Mouse (Mus musculus): ENCODE measurements around the gene Sdcbp2. TPM values are rescaled to one million over a fixed set of nuclear protein-coding genes. Genes with fewer than 3 reads are reported as not detected.

Sdcbp2 gene
- polyA plus RNA-seq, 1 experiment from 2014 or later = 1.4 TPM

GRCm38 (mm10) chr2:151575699-151576389 lies 3.4 kb downstream of the Sdcbp2 start:
- ATAC-seq (ENCODE audit: insufficient read depth, low FRiP score, low TSS enrichment) (peak; percentile 93), DNase-seq (ENCODE audit: low spot score) (peak; percentile 87)
- no peaks in the 10 kb centered on the region for H3K36me3 ChIP-seq (ENCODE audit: control insufficient read depth, insufficient read depth, low read length)
- peak overlapping the region; percentile 38 for H3K4me2 ChIP-seq (ENCODE audit: low read depth)
- no peaks in the 10 kb centered on the region for H3K9me3 ChIP-seq (ENCODE audit: control insufficient read depth, low read length)
- no peaks in the 10 kb centered on the region for H3K27me3 ChIP-seq (ENCODE audit: control insufficient read depth, insufficient read depth, low read length)
- no peaks in the 10 kb centered on the region for H3K4me1 ChIP-seq (ENCODE audit: control insufficient read depth, insufficient read depth, low read length)
- H3K9ac ChIP-seq (ENCODE audit: low read length) = peak overlapping the region; percentile 24
- peak overlapping the region; percentile 31; the same call in 1 of the 2 replicates for H3K27ac ChIP-seq (ENCODE audit: low read depth, low read length)
- WGBS = 2% methylated on average over 38 of the region's 38 CpGs
- peak overlapping the region; percentile 29 for H3K4me3 ChIP-seq (ENCODE audit: low read depth, low read length)

GRCm38 (mm10) chr2:151579183-151579582 lies 6.8 kb downstream of the Sdcbp2 start:
- ATAC-seq (ENCODE audit: insufficient read depth, low FRiP score, low TSS enrichment) (no peak), DNase-seq (ENCODE audit: low spot score) (no peak)
- WGBS = 85% methylated on average over 4 of the region's 4 CpGs

GRCm38 (mm10) chr2:151580945-151581344 lies 8.5 kb downstream of the Sdcbp2 start:
- DNase-seq (ENCODE audit: low spot score) = no peak
- Histone ChIP-seq H3K4me1 (ENCODE audit: control insufficient read depth, insufficient read depth, low read length) (no peaks in the 10 kb centered on the region), H3K9me3 (ENCODE audit: control insufficient read depth, low read length) (no peaks in the 10 kb centered on the region), H3K27ac (ENCODE audit: low read depth, low read length) (no peak overlapping the region), H3K4me3 (ENCODE audit: low read depth, low read length) (no peak overlapping the region), H3K36me3 (ENCODE audit: control insufficient read depth, insufficient read depth, low read length) (no peaks in the 10 kb centered on the region), H3K27me3 (ENCODE audit: control insufficient read depth, insufficient read depth, low read length) (no peaks in the 10 kb centered on the region), H3K9ac (ENCODE audit: low read length) (no peak overlapping the region), H3K4me2 (ENCODE audit: low read depth) (no peak overlapping the region)
- 38% methylated on average over 1 of the region's 1 CpGs for WGBS
- no peak for ATAC-seq (ENCODE audit: insufficient read depth, low FRiP score, low TSS enrichment)

More at GRCm38 (mm10) chr2:151579183-151579582, 6.8 kb downstream of the Sdcbp2 start:
- no peak overlapping the region for H3K27ac ChIP-seq (ENCODE audit: low read depth, low read length)
- no peaks in the 10 kb centered on the region for H3K9me3 ChIP-seq (ENCODE audit: control insufficient read depth, low read length)
- H3K27me3 ChIP-seq (ENCODE audit: control insufficient read depth, insufficient read depth, low read length) = no peaks in the 10 kb centered on the region
- no peak overlapping the region for H3K4me2 ChIP-seq (ENCODE audit: low read depth)
- H3K9ac ChIP-seq (ENCODE audit: low read length) = no peak overlapping the region
- H3K36me3 ChIP-seq (ENCODE audit: control insufficient read depth, insufficient read depth, low read length) = no peaks in the 10 kb centered on the region
- H3K4me3 ChIP-seq (ENCODE audit: low read depth, low read length) = no peak overlapping the region
- no peaks in the 10 kb centered on the region for H3K4me1 ChIP-seq (ENCODE audit: control insufficient read depth, insufficient read depth, low read length)

GRCm38 (mm10) chr2:151585934-151586333 lies 13.5 kb downstream of the Sdcbp2 start:
- H3K9ac ChIP-seq (ENCODE audit: low read length) = no peak overlapping the region
- H3K27ac ChIP-seq (ENCODE audit: low read depth, low read length) = no peak overlapping the region
- no peaks in the 10 kb centered on the region for H3K9me3 ChIP-seq (ENCODE audit: control insufficient read depth, low read length)
- ATAC-seq (ENCODE audit: insufficient read depth, low FRiP score, low TSS enrichment) (no peak), DNase-seq (ENCODE audit: low spot score) (no peak)
- H3K4me1 ChIP-seq (ENCODE audit: control insufficient read depth, insufficient read depth, low read length) = no peaks in the 10 kb centered on the region
- no peaks in the 10 kb centered on the region for H3K36me3 ChIP-seq (ENCODE audit: control insufficient read depth, insufficient read depth, low read length)
- H3K4me2 ChIP-seq (ENCODE audit: low read depth) = no peak overlapping the region
- no peaks in the 10 kb centered on the region for H3K27me3 ChIP-seq (ENCODE audit: control insufficient read depth, insufficient read depth, low read length)
- WGBS = 66% methylated on average over 3 of the region's 3 CpGs
- no peak overlapping the region for H3K4me3 ChIP-seq (ENCODE audit: low read depth, low read length)

GRCm38 (mm10) chr2:151586807-151587206 lies 14.4 kb downstream of the Sdcbp2 start:
- no peak for ATAC-seq (ENCODE audit: insufficient read depth, low FRiP score, low TSS enrichment)
- WGBS = 100% methylated on average over 1 of the region's 1 CpGs
- no peaks in the 10 kb centered on the region for H3K4me1 ChIP-seq (ENCODE audit: control insufficient read depth, insufficient read depth, low read length)
- H3K9ac ChIP-seq (ENCODE audit: low read length) = no peak overlapping the region
- H3K27me3 ChIP-seq (ENCODE audit: control insufficient read depth, insufficient read depth, low read length) = no peaks in the 10 kb centered on the region
- no peak overlapping the region for H3K4me3 ChIP-seq (ENCODE audit: low read depth, low read length)
- DNase-seq (ENCODE audit: low spot score) = no peak
- H3K4me2 ChIP-seq (ENCODE audit: low read depth) = no peak overlapping the region
- no peak overlapping the region for H3K27ac ChIP-seq (ENCODE audit: low read depth, low read length)
- no peaks in the 10 kb centered on the region for H3K36me3 ChIP-seq (ENCODE audit: control insufficient read depth, insufficient read depth, low read length)
- no peaks in the 10 kb centered on the region for H3K9me3 ChIP-seq (ENCODE audit: control insufficient read depth, low read length)

GRCm38 (mm10) chr2:151587306-151587705 lies 14.9 kb downstream of the Sdcbp2 start:
- DNase-seq (ENCODE audit: low spot score) (no peak), ATAC-seq (ENCODE audit: insufficient read depth, low FRiP score, low TSS enrichment) (no peak)
- H3K4me1 ChIP-seq (ENCODE audit: control insufficient read depth, insufficient read depth, low read length) = no peaks in the 10 kb centered on the region
- H3K9ac ChIP-seq (ENCODE audit: low read length) = no peak overlapping the region
- H3K4me3 ChIP-seq (ENCODE audit: low read depth, low read length) = no peak overlapping the region
- no peaks in the 10 kb centered on the region for H3K27me3 ChIP-seq (ENCODE audit: control insufficient read depth, insufficient read depth, low read length)
- WGBS = 84% methylated on average over 9 of the region's 9 CpGs
- no peaks in the 10 kb centered on the region for H3K36me3 ChIP-seq (ENCODE audit: control insufficient read depth, insufficient read depth, low read length)
- H3K27ac ChIP-seq (ENCODE audit: low read depth, low read length) = no peak overlapping the region
- no peaks in the 10 kb centered on the region for H3K9me3 ChIP-seq (ENCODE audit: control insufficient read depth, low read length)
- no peak overlapping the region for H3K4me2 ChIP-seq (ENCODE audit: low read depth)

- no peak overlapping the region for H3K27ac ChIP-seq (ENCODE audit: low read depth, low read length)
- H3K4me2 ChIP-seq (ENCODE audit: low read depth) = no peak overlapping the region
- H3K4me3 ChIP-seq (ENCODE audit: low read depth, low read length) = no peak overlapping the region
- H3K9ac ChIP-seq (ENCODE audit: low read length) = no peak overlapping the region
- H3K36me3 ChIP-seq (ENCODE audit: control insufficient read depth, insufficient read depth, low read length) = no peaks in the 10 kb centered on the region
- ATAC-seq (ENCODE audit: insufficient read depth, low FRiP score, low TSS enrichment) (no peak), DNase-seq (ENCODE audit: low spot score) (no peak)
- H3K4me1 ChIP-seq (ENCODE audit: control insufficient read depth, insufficient read depth, low read length) = peaks cover 4% of the 10 kb centered on the region
- WGBS = 78% methylated on average over 2 of the region's 2 CpGs
- no peaks in the 10 kb centered on the region for H3K9me3 ChIP-seq (ENCODE audit: control insufficient read depth, low read length)
- H3K27me3 ChIP-seq (ENCODE audit: control insufficient read depth, insufficient read depth, low read length) = no peaks in the 10 kb centered on the region
These were observed 25.6 kb downstream of the Sdcbp2 start for GRCm38 (mm10) chr2:151598068-151598467.

- H3K27ac ChIP-seq (ENCODE audit: low read depth, low read length) = no peak overlapping the region
- WGBS = 90% methylated on average over 4 of the region's 4 CpGs
These were observed 29.7 kb downstream of the Sdcbp2 start for GRCm38 (mm10) chr2:151602106-151602505.

GRCm38 (mm10) chr2:151603630-151604029 lies 31.2 kb downstream of the Sdcbp2 start:
- no peaks in the 10 kb centered on the region for H3K9me3 ChIP-seq (ENCODE audit: control insufficient read depth, low read length)
- H3K4me1 ChIP-seq (ENCODE audit: control insufficient read depth, insufficient read depth, low read length) = peaks cover 17% of the 10 kb centered on the region
- no peaks in the 10 kb centered on the region for H3K36me3 ChIP-seq (ENCODE audit: control insufficient read depth, insufficient read depth, low read length)
- ATAC-seq (ENCODE audit: insufficient read depth, low FRiP score, low TSS enrichment) (peak; percentile 89), DNase-seq (ENCODE audit: low spot score) (peak; percentile 71)
- H3K4me3 ChIP-seq (ENCODE audit: low read depth, low read length) = no peak overlapping the region
- no peak overlapping the region; the same call in 1 of the 2 replicates for H3K27ac ChIP-seq (ENCODE audit: low read depth, low read length)
- H3K9ac ChIP-seq (ENCODE audit: low read length) = no peak overlapping the region
- H3K27me3 ChIP-seq (ENCODE audit: control insufficient read depth, insufficient read depth, low read length) = no peaks in the 10 kb centered on the region
- no peak overlapping the region for H3K4me2 ChIP-seq (ENCODE audit: low read depth)
- 31% methylated on average over 4 of the region's 4 CpGs for WGBS

More at GRCm38 (mm10) chr2:151602106-151602505, 29.7 kb downstream of the Sdcbp2 start:
- H3K4me2 ChIP-seq (ENCODE audit: low read depth) = no peak overlapping the region
- no peak overlapping the region for H3K4me3 ChIP-seq (ENCODE audit: low read depth, low read length)
- ATAC-seq (ENCODE audit: insufficient read depth, low FRiP score, low TSS enrichment) (no peak), DNase-seq (ENCODE audit: low spot score) (no peak)
- no peak overlapping the region for H3K9ac ChIP-seq (ENCODE audit: low read length)
- peaks cover 17% of the 10 kb centered on the region for H3K4me1 ChIP-seq (ENCODE audit: control insufficient read depth, insufficient read depth, low read length)
- H3K9me3 ChIP-seq (ENCODE audit: control insufficient read depth, low read length) = no peaks in the 10 kb centered on the region
- no peaks in the 10 kb centered on the region for H3K36me3 ChIP-seq (ENCODE audit: control insufficient read depth, insufficient read depth, low read length)
- H3K27me3 ChIP-seq (ENCODE audit: control insufficient read depth, insufficient read depth, low read length) = no peaks in the 10 kb centered on the region
